Mouse (Mus musculus) kidney, adult 2 months (tissue): ENCODE data around the gene Dsn1. TPM values are rescaled to one million over a fixed set of nuclear protein-coding genes. Genes with fewer than 3 reads are reported as not detected.

ENCODE experiments used
- DNase-seq: peaks from one replicate; pipeline ENCODE4 v3.0.0; 2021
- H3K27ac ChIP-seq: fragments of 200-500 bp; 2 replicates; pipeline ENCODE4 v1.5.1; 2012; ENCODE audit warnings: low read depth, low read length, control low read depth, inconsistent platforms; ENCODE audit not compliant: insufficient read depth
- H3K27me3 ChIP-seq: fragments of 200-500 bp; replicated peaks from 2 replicates; pipeline ENCODE4 v1.6.1; 2012; ENCODE audit warnings: mild to moderate bottlenecking, moderate library complexity, low read length, inconsistent platforms; ENCODE audit not compliant: control insufficient read depth, insufficient read depth
- H3K36me3 ChIP-seq: fragments of 200-500 bp; 2 replicates; pipeline ENCODE4 v1.6.1; 2012; ENCODE audit warnings: mild to moderate bottlenecking, moderate library complexity, low read length, inconsistent platforms; ENCODE audit not compliant: control insufficient read depth, insufficient read depth
- H3K4me1 ChIP-seq: fragments of 200-500 bp; 2 replicates; pipeline ENCODE4 v1.6.1; 2011; ENCODE audit warnings: low read length; ENCODE audit not compliant: control insufficient read depth, insufficient read depth
- H3K4me3 ChIP-seq: fragments of 200-500 bp; 2 replicates; pipeline ENCODE4 v1.5.1; 2011; ENCODE audit warnings: mild to moderate bottlenecking, low read depth, low read length, control low read depth; ENCODE audit not compliant: insufficient read depth
- CTCF ChIP-seq: fragments of 200-500 bp; conservative IDR thresholded peaks from 2 replicates; pipeline ENCODE4 v1.5.1; 2011; ENCODE audit warnings: low read depth, mild to moderate bottlenecking, control low read depth, low read length, moderate library complexity, mixed read lengths; ENCODE audit not compliant: insufficient read depth, insufficient read length
- POLR2A ChIP-seq: fragments of 200-500 bp; IDR thresholded peaks from one replicate; pipeline ENCODE4 v1.6.1; 2011; ENCODE audit warnings: low read depth, low read length, control low read depth
- WGBS: fragments of 180-500 bp; shearing (Covaris S2); methylation state at CpG from one replicate; pipeline ENCODE4 v1.1.7; 2018; 5-methylcytosine and 5-hydroxymethylcytosine counted together
- polyA plus RNA-seq: library from polyadenylated mRNA; depleted of rRNA; stranded (reverse); fragments of >200 nt; gene quantifications from 2 replicates; pipeline ENCODE4 v1.2.3, GENCODE M21; 2012

Gene Dsn1
- polyA plus RNA-seq, 1 experiment = 2.0 TPM

DNA sequence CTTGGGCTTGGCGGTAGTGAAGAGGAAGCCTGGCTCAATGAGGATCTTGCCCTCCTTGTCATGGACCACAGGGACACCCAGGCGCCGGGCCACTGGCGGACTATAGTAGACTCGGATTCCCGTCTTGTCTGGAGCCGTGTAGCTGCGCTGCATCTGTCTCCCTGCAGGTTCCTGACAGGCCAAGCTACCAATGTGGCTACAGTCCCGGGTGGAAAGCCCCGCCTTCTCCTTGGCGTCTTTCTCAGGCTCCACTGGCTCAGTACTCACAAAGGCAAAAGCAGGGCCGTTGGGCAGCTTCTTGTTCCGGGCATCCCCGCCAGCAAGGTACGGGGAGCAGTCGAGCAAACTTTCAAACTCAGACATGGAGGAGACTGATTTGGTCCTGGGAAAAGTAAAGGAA is 14.2 kb upstream of the Dsn1 start:
- Histone ChIP-seq H3K4me1 (no peaks in the 10 kb centered on the region), H3K27ac (no peak overlapping the region), H3K27me3 (no peaks in the 10 kb centered on the region), H3K4me3 (no peak overlapping the region), H3K36me3 (no peaks in the 10 kb centered on the region; the same call in 1 of the 2 replicates)
- TF ChIP-seq CTCF (no peak), POLR2A (no peak)
- DNase-seq = no peak
- WGBS = 93% methylated on average over 16 of the region's 16 CpGs

GRCm38 (mm10) chr2:157019228-157019627 is 12.3 kb upstream of the Dsn1 start:
- H3K4me1 ChIP-seq = no peaks in the 10 kb centered on the region
- 92% methylated on average over 4 of the region's 4 CpGs for whole genome bisulfite sequencing
- no peak overlapping the region for H3K27ac ChIP-seq
- no peaks in the 10 kb centered on the region; the same call in 1 of the 2 replicates for H3K36me3 ChIP-seq
- DNase-seq = no peak
- TF ChIP-seq CTCF = no peak
- TF ChIP-seq POLR2A = no peak
- no peak overlapping the region for H3K4me3 ChIP-seq
- no peaks in the 10 kb centered on the region for H3K27me3 ChIP-seq

DNA sequence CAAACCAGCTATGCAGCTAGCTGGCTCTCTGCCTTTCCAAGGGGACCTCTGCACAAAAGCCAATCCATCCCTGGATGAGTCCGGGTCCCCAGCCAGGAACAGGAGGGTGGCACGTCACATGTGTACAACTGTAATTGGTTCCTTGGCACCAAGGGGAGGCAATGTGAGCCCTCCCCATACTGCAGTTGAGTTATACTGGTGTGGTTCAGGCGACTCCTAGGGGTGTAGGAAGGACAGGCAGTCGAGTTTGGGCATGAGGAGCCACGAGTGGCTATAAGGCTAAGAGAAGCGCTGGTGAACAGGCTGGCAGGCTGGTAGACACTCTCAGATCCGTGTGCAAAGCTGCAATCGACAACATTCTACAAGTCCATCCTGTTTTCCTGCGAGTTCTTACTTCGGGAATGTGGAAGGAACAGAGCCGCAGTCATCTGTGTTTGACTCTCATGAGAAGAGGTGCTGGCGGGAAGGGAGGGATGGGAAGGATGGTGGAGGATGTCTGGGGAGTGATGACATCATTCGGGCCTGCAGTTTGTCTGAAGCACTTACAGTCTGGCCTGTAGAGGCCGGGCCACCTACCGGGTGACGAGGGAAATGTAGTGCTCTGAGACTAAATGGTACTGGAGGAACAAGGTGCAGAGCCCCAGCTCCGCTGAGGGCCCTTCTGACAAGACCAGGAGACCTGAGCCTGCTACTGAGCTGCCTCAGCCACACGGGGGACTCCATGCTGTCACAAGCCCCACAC is 9.7 kb upstream of the Dsn1 start:
- DNase-seq = no peak
- no peaks in the 10 kb centered on the region; the same call in 1 of the 2 replicates for H3K36me3 ChIP-seq
- H3K4me3 ChIP-seq = no peak overlapping the region
- WGBS = 82% methylated on average over 18 of the region's 18 CpGs
- no peaks in the 10 kb centered on the region for H3K27me3 ChIP-seq
- no peak for TF ChIP-seq POLR2A
- TF ChIP-seq CTCF = 0 out of 2 replicates have a peak, but pooled peaks have one; percentile 8
- no peak overlapping the region for H3K27ac ChIP-seq
- H3K4me1 ChIP-seq = no peaks in the 10 kb centered on the region

- WGBS = 76% methylated on average over 6 of the region's 6 CpGs
- no peak for DNase-seq
- no peak for TF ChIP-seq POLR2A
- TF ChIP-seq CTCF = no peak
- no peaks in the 10 kb centered on the region for H3K36me3 ChIP-seq
- H3K27me3 ChIP-seq = no peaks in the 10 kb centered on the region
- no peak overlapping the region for H3K27ac ChIP-seq
- no peak overlapping the region for H3K4me3 ChIP-seq
- 0 out of 2 replicates have a peak, but pooled peaks cover 3% of the 10 kb centered on the region for H3K4me1 ChIP-seq
These were observed 5.4 kb upstream of the Dsn1 start for GRCm38 (mm10) chr2:157012341-157012740.

- Histone ChIP-seq H3K27ac (no peak overlapping the region), H3K36me3 (no peaks in the 10 kb centered on the region), H3K4me1 (peaks cover 6% of the 10 kb centered on the region; the same call in 1 of the 2 replicates), H3K4me3 (no peak overlapping the region), H3K27me3 (no peaks in the 10 kb centered on the region)
- no peak for TF ChIP-seq POLR2A
- no peak for TF ChIP-seq CTCF
- DNase-seq = no peak
- WGBS = 36% methylated on average over 11 of the region's 11 CpGs
These were observed 3.8 kb upstream of the Dsn1 start for GRCm38 (mm10) chr2:157010634-157011310.

- DNase-seq = no peak
- TF ChIP-seq CTCF (no peak), POLR2A (no peak)
- no peaks in the 10 kb centered on the region for H3K36me3 ChIP-seq
- H3K4me1 ChIP-seq = peaks cover 6% of the 10 kb centered on the region; the same call in 1 of the 2 replicates
- no peak overlapping the region for H3K4me3 ChIP-seq
- no peak overlapping the region for H3K27ac ChIP-seq
- H3K27me3 ChIP-seq = no peaks in the 10 kb centered on the region
These were observed 3.2 kb upstream of the Dsn1 start for GRCm38 (mm10) chr2:157010121-157010520.

DNA sequence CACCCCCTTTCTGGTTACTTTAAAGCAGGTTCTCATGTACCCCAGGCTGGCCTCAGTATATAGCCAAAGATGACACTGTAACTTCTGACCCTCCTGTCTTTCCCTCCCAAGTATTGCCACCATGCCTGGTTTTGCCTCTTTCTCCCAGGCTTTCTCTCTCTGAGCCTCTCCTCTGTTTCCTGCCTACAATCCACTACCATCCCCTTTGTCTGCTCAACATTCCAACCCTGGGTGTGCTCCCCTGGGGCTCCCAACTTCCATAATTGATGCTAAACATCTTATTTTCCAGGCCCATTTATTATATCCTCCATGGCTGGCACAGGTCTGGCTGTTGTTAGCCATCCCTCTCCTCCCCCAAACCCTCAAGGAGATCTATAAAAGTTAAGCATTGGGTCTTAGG is 1.6 kb upstream of the Dsn1 start:
- TF ChIP-seq POLR2A (no peak), CTCF (no peak)
- no peak overlapping the region for H3K27ac ChIP-seq
- no peak for DNase-seq
- H3K4me3 ChIP-seq = no peak overlapping the region
- no peaks in the 10 kb centered on the region for H3K27me3 ChIP-seq
- peaks cover 6% of the 10 kb centered on the region; the same call in 1 of the 2 replicates for H3K4me1 ChIP-seq
- no peaks in the 10 kb centered on the region for H3K36me3 ChIP-seq
